Mouse (Mus musculus) forebrain, postnatal 0 days (tissue): ENCODE results near the gene Pbx1. TPM values are rescaled to one million over a fixed set of nuclear protein-coding genes. Genes with fewer than 3 reads are reported as not detected.

Experiments
- ATAC-seq: fragments of 200-750 bp; cut with Nextera tagmentation; 2 replicates; pipeline ENCODE4 v1.8.0; 2017; ENCODE audit warnings: mild to moderate bottlenecking, moderate library complexity
- DNase-seq: peaks from one replicate; pipeline ENCODE4 v3.0.0-alpha.2; 2015
- H3K27ac ChIP-seq: fragments of 300-500 bp; sonication (generic); 2 replicates; pipeline ENCODE4 v1.5.1; 2014; ENCODE audit warnings: low read depth, mild to moderate bottlenecking, antibody characterized with exemption, low read length, moderate library complexity, mixed read lengths
- H3K27me3 ChIP-seq: fragments of 300-500 bp; sonication (generic); 2 replicates; pipeline ENCODE4 v1.6.1; 2014; ENCODE audit warnings: mild to moderate bottlenecking, low read length, mixed read lengths; ENCODE audit not compliant: insufficient read depth
- H3K36me3 ChIP-seq: fragments of 300-500 bp; sonication (generic); 2 replicates; pipeline ENCODE4 v1.6.1; 2014; ENCODE audit warnings: mild to moderate bottlenecking, moderate library complexity; ENCODE audit not compliant: insufficient read depth
- H3K4me1 ChIP-seq: fragments of 300-500 bp; sonication (generic); 2 replicates; pipeline ENCODE4 v1.6.1; 2014; ENCODE audit warnings: antibody characterized with exemption; ENCODE audit not compliant: insufficient read depth
- H3K4me2 ChIP-seq: fragments of 300-500 bp; sonication (generic); 2 replicates; pipeline ENCODE4 v1.6.1; 2014; ENCODE audit warnings: low read depth, mild to moderate bottlenecking, moderate library complexity
- H3K4me3 ChIP-seq: fragments of 300-500 bp; sonication (generic); 2 replicates; pipeline ENCODE4 v1.5.1; 2014; ENCODE audit warnings: low read depth, low read length, mixed read lengths
- H3K9ac ChIP-seq: fragments of 300-500 bp; sonication (generic); 2 replicates; pipeline ENCODE4 v1.6.1; 2014; ENCODE audit warnings: mild to moderate bottlenecking
- H3K9me3 ChIP-seq: fragments of 300-500 bp; sonication (generic); 2 replicates; pipeline ENCODE4 v1.6.1; 2016; ENCODE audit warnings: low read length
- CTCF ChIP-seq: sonication (generic); IDR thresholded peaks from 2 replicates; pipeline ENCODE4 v1.5.1; 2016; ENCODE audit warnings: antibody characterized with exemption, control low read depth, low read depth
- WGBS: fragments of 180-500 bp; shearing (Covaris S2); extraction: QIAGEN DNeasy Blood & Tissue Kit; methylation state at CpG from one replicate; pipeline ENCODE4 v1.1.7; 2014; 5-methylcytosine and 5-hydroxymethylcytosine counted together
- polyA plus RNA-seq: library from polyadenylated mRNA; unstranded; fragments of >200 nt; fragmentation: Nextera tagmentation; extraction: Ambion mirVana; gene quantifications from 2 replicates; pipeline ENCODE4 v1.2.1, GENCODE M21; 2015
- total RNA-seq: library from RNA; depleted of rRNA; stranded (reverse); fragments of >200 nt; gene quantifications from 2 replicates; pipeline ENCODE4 v1.2.3, GENCODE M21; 2014

Pbx1 gene
- total and polyA plus RNA-seq, 2 experiments from 2014 or later, result 60.5 to 95.9 TPM

- H3K27me3 ChIP-seq, result no peaks in the 10 kb centered on the region
- H3K4me2 ChIP-seq, result no peak overlapping the region
- H3K9me3 ChIP-seq, result no peaks in the 10 kb centered on the region
- peaks cover 15% of the 10 kb centered on the region for H3K4me1 ChIP-seq
- no peak overlapping the region for H3K9ac ChIP-seq
- H3K27ac ChIP-seq, result no peak overlapping the region
- no peak overlapping the region for H3K4me3 ChIP-seq
- no peak for TF ChIP-seq CTCF
- DNase-seq (no peak), ATAC-seq (peak; percentile 28; the same call in 1 of the 2 replicates)
- whole genome bisulfite sequencing, result 51% methylated on average over 4 of the region's 4 CpGs
- H3K36me3 ChIP-seq, result no peaks in the 10 kb centered on the region
These were observed 201.9 kb downstream of the Pbx1 start for GRCm38 (mm10) chr1:168230134-168230533.

DNA sequence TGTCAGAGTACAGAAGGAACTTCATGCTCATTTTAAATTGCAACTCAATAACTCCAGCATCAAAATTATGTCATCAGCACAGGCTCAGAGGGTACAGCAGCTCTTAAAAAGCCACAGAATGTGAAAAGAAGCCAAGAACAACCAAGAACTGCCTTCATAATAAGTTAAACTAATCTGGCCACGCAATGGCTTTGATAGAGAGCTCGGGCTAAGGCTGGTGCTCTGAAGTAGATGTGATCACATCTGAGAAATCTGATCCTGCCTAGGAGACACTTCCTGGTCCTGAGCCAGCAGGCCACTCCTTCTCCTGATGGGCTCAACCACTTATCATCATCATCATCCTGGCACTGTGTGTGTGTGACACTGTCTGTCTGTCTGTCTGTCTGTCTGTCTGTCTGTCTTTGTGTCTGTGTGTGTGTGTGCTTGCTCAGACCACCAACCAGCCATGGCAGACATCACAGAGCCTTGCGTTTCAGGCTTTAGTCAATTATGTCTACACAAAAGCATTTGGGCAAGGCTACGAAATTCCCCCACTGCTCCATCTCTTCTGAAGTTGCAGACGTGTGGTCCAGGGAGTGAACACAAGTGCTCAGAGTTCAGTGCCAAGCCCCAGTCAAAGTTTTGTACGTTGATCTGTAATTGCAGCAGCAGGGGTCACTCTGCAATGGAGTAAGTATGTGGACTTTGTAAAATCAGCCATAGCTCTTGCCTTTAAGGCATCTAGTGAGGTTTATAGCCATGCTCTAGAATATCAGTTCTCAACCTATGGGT lies 203.1 kb downstream of the Pbx1 start:
- Histone ChIP-seq H3K4me2 (no peak overlapping the region), H3K27me3 (no peaks in the 10 kb centered on the region), H3K4me1 (peaks cover 15% of the 10 kb centered on the region), H3K9ac (no peak overlapping the region), H3K36me3 (no peaks in the 10 kb centered on the region), H3K27ac (no peak overlapping the region), H3K9me3 (no peaks in the 10 kb centered on the region), H3K4me3 (no peak overlapping the region)
- WGBS, result 63% methylated on average over 6 of the region's 6 CpGs
- no peak for ATAC-seq
- TF ChIP-seq CTCF, result no peak
- no peak for DNase-seq

DNA sequence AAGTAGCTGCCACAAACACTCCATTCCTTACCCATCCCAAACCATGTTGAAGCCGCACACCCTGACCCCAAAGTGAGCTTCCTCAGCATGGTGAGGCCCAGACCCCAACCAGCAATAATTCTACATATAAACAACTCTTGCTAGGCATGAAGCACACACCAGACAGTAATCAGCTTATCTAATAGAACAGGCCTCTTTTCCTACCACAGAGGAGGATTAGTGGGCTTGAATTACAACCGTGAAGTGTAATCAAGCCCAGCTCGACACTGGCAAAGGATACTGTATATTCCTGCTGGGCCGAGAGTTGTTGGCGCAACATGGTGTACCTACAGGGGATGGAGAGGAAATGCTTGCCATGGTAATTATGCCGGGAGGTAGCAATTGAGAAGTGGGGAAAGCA lies 205.9 kb downstream of the Pbx1 start:
- ATAC-seq, result no peak
- no peak overlapping the region for H3K4me2 ChIP-seq
- no peaks in the 10 kb centered on the region for H3K36me3 ChIP-seq
- 41% methylated on average over 6 of the region's 6 CpGs for WGBS
- no peak overlapping the region for H3K9ac ChIP-seq
- H3K4me1 ChIP-seq, result peaks cover 25% of the 10 kb centered on the region
- H3K27me3 ChIP-seq, result no peaks in the 10 kb centered on the region
- no peak for TF ChIP-seq CTCF
- H3K27ac ChIP-seq, result no peak overlapping the region
- DNase-seq, result no peak
- no peak overlapping the region for H3K4me3 ChIP-seq
- H3K9me3 ChIP-seq, result no peaks in the 10 kb centered on the region

DNA sequence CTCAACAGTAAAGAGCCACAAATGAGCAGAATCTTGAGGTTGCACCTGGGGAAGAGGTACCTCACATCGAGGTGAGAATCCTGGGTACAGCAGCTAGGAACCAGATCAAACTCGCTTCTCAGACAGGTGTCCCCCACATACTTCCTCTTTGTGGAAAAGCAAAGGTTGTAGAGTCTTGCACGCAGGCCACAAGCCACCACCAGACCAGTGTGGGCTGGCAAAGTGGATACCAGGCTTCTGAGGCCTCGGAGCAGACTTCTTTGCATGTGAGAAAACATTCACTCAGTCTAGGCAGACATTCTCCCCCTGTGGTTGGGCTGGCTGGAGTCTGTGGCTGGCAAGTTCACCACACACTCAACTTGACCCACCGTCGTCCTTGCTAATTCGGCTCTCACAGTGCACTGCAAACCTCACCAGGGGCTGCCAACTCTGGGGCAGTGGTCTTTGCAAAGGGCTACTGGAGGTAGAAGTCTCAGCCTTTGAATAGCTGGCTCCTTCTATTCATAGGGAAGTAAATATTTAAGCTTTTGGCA lies 206.4 kb downstream of the Pbx1 start:
- H3K9me3 ChIP-seq, result no peaks in the 10 kb centered on the region
- DNase-seq, result no peak
- peaks cover 22% of the 10 kb centered on the region for H3K4me1 ChIP-seq
- WGBS, result 62% methylated on average over 7 of the region's 7 CpGs
- no peak for TF ChIP-seq CTCF
- no peaks in the 10 kb centered on the region for H3K27me3 ChIP-seq
- H3K4me3 ChIP-seq, result no peak overlapping the region
- no peak overlapping the region for H3K4me2 ChIP-seq
- ATAC-seq, result no peak
- H3K9ac ChIP-seq, result no peak overlapping the region
- no peak overlapping the region for H3K27ac ChIP-seq
- no peaks in the 10 kb centered on the region for H3K36me3 ChIP-seq

DNA sequence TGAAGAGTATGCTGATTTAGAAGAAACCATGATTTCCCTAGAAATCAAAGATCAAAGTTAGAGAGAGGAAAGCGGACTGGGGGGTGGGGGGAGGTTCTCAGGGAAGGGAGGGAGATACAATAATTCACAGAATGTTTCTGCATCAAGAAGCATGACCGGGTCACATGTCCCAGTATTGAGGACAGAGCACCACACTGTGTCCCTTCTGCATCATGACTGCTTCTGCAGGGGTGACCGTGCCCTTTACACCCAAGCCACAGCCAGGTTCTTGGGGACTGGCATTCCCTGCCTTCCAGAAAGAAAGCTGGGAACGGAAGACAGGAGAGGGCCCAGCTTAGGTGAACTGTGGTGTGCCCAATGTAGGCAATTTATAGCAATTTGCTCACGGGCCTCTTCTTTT lies 207.9 kb downstream of the Pbx1 start:
- WGBS, result 93% methylated on average over 5 of the region's 5 CpGs
- TF ChIP-seq CTCF, result no peak
- Histone ChIP-seq H3K4me3 (no peak overlapping the region), H3K9ac (no peak overlapping the region), H3K9me3 (no peaks in the 10 kb centered on the region), H3K27me3 (no peaks in the 10 kb centered on the region), H3K27ac (no peak overlapping the region), H3K36me3 (no peaks in the 10 kb centered on the region), H3K4me2 (no peak overlapping the region), H3K4me1 (peaks cover 17% of the 10 kb centered on the region)
- ATAC-seq, result no peak
- no peak for DNase-seq

DNA sequence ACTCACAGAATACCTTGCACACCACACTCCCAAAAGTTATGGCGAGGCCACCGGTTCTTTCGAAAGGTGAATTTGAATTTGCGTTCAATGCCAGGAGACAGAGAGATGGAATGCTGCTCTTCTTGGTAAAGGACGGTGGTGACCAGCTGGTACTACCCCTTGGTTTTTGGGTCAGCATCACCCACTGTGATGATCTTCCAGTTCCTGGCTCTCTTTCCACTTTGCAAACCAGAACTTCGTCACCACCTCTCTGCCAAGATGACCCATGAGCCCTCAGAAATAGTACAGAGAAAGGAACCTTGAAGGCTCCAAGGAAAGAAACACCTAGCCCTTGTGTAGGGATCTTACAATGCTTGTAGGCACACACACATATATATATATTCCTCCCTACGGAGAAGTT lies 209.3 kb downstream of the Pbx1 start:
- DNase-seq, result no peak
- no peak for TF ChIP-seq CTCF
- Histone ChIP-seq H3K27ac (no peak overlapping the region), H3K9ac (no peak overlapping the region), H3K27me3 (no peaks in the 10 kb centered on the region), H3K4me1 (peaks cover 20% of the 10 kb centered on the region), H3K9me3 (no peaks in the 10 kb centered on the region), H3K36me3 (no peaks in the 10 kb centered on the region), H3K4me3 (no peak overlapping the region), H3K4me2 (no peak overlapping the region)
- 87% methylated on average over 7 of the region's 7 CpGs for WGBS
- ATAC-seq, result no peak

DNA sequence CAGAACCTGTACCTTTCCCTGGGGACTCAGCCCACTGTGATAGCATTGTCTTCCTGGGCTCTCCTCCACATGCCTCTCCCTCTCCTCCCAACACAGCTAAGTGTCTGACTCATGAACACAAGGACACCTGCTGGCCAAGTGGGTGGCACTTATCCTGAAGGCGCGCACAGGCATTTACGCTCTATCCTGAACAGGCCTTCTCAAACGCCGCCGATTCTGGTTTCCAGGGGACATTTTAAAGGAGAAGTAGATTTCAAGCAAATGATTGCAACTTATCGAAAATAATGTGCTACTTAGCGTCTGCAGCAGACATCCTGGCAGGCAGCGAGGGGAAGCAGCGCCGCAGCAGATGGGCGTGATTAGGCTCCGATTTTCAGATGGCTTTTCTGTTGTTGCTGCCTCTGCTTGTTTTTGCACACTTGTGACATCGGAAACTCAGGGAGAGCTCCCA lies 211.0 kb downstream of the Pbx1 start:
- Histone ChIP-seq H3K27ac (peak overlapping the region; percentile 74), H3K9ac (peak overlapping the region; percentile 7; the same call in 1 of the 2 replicates), H3K4me2 (peak overlapping the region; percentile 44), H3K4me1 (peaks cover 24% of the 10 kb centered on the region), H3K4me3 (peak overlapping the region; percentile 7; the same call in 1 of the 2 replicates), H3K27me3 (no peaks in the 10 kb centered on the region), H3K36me3 (no peaks in the 10 kb centered on the region), H3K9me3 (no peaks in the 10 kb centered on the region)
- WGBS, result 17% methylated on average over 14 of the region's 14 CpGs
- ATAC-seq, result peak; percentile 50
- TF ChIP-seq CTCF, result peak; percentile 51
- peak; percentile 78 for DNase-seq
